Mouse (Mus musculus) forebrain, embryonic 10.5 days (tissue): ENCODE measurements around the gene Cyp2c55. TPM values are rescaled to one million over a fixed set of nuclear protein-coding genes. Genes with fewer than 3 reads are reported as not detected.

ENCODE experiments used
- DNase-seq: peaks from one replicate; pipeline ENCODE4 v3.0.0-alpha.2; 2017; ENCODE audit warnings: low spot score; ENCODE audit errors: extremely low spot score
- H3K27ac ChIP-seq: fragments of 300-500 bp; sonication (generic); 2 replicates; pipeline ENCODE4 v1.5.1; 2016; ENCODE audit warnings: mild to moderate bottlenecking
- H3K27me3 ChIP-seq: fragments of 300-500 bp; sonication (generic); 2 replicates; pipeline ENCODE4 v1.6.1; 2016; ENCODE audit warnings: mild to moderate bottlenecking; ENCODE audit not compliant: poor library complexity, severe bottlenecking
- H3K36me3 ChIP-seq: fragments of 300-500 bp; sonication (generic); replicated peaks from 2 replicates; pipeline ENCODE4 v1.6.1; 2016; ENCODE audit warnings: mild to moderate bottlenecking, moderate library complexity
- H3K4me1 ChIP-seq: fragments of 300-500 bp; sonication (generic); 2 replicates; pipeline ENCODE4 v1.6.1; 2016
- H3K4me3 ChIP-seq: fragments of 300-500 bp; sonication (generic); 2 replicates; pipeline ENCODE4 v1.5.1; 2016; ENCODE audit warnings: mild to moderate bottlenecking, moderate library complexity
- H3K9me3 ChIP-seq: fragments of 300-500 bp; sonication (generic); 2 replicates; pipeline ENCODE4 v1.6.1; 2016; ENCODE audit warnings: mild to moderate bottlenecking, moderate library complexity
- WGBS: fragments of 180-500 bp; shearing (Covaris S2); methylation state at CpG from one replicate; pipeline ENCODE4 v1.1.7; 2016; 5-methylcytosine and 5-hydroxymethylcytosine counted together
- microRNA-seq: library from miRNA; unstranded; fragments of <30 nt; microRNA quantifications from one replicate; pipeline ENCODE4, GENCODE M21; 2017
- polyA plus RNA-seq: library from polyadenylated mRNA; unstranded; fragments of >200 nt; fragmentation: Nextera tagmentation; extraction: Ambion mirVana; gene quantifications from 2 replicates; pipeline ENCODE4 v1.2.1, GENCODE M21; 2016

Cyp2c55 gene
- not detected in 2 replicates for polyA plus RNA-seq

DNA sequence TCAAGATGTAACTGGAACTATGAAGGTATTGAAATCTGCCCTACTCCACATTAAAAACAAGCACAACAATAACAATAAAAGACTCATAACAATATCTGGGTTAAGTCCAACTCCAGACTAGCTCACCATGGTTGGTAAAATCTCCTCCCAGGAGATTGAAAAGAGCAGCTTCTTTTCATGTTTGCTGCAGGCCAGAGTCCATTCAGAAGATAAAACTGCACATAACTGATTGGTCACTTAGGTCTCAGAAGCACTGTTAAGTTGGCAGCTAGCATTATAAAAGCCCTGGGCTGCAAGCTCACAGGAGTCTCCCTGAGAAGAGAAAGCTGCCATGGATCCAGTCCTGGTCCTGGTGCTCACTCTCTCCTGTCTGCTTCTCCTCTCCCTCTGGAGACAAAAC is at the start of gene Cyp2c55:
Cyp2c55 (plus strand) TSS at position 305 of the 400 bp plus-strand sequence.
- no peak within 1 kb of the TSS for H3K4me3 ChIP-seq
- no peaks in the 10 kb centered on the region for H3K36me3 ChIP-seq
- H3K9me3 ChIP-seq: no peaks in the 10 kb centered on the region
- no peaks in the 10 kb centered on the region for H3K27me3 ChIP-seq
- H3K27ac ChIP-seq: no peak within 1 kb of the TSS
- H3K4me1 ChIP-seq: no peaks in the 10 kb centered on the region
- DNase-seq: no peak

DNA sequence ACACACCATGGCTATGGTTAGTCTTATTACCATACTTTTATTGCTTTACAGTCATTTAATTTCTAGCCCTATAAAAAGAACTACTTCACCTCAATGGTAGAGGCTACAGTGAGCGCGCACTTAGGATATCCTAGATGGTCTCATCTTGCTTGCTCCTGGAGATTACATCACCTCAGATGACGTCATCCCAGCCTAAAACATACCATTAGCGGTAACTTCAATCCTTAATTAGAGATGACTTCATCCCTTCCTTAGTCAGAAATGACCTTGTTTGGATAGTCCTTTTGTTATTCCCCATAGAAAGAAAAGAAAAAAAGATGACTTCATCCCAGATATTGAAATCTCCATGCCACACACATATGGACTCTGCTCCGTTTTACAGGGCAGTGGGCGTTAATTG is 36.1 kb upstream of the Cyp2c55 start:
- no peaks in the 10 kb centered on the region for H3K27me3 ChIP-seq
- 95% methylated on average over 6 of the region's 6 CpGs for WGBS
- peaks cover 76% of the 10 kb centered on the region for H3K36me3 ChIP-seq
- DNase-seq: no peak
- H3K27ac ChIP-seq: no peak overlapping the region
- no peaks in the 10 kb centered on the region for H3K9me3 ChIP-seq
- H3K4me3 ChIP-seq: no peak overlapping the region
- no peaks in the 10 kb centered on the region for H3K4me1 ChIP-seq

DNA sequence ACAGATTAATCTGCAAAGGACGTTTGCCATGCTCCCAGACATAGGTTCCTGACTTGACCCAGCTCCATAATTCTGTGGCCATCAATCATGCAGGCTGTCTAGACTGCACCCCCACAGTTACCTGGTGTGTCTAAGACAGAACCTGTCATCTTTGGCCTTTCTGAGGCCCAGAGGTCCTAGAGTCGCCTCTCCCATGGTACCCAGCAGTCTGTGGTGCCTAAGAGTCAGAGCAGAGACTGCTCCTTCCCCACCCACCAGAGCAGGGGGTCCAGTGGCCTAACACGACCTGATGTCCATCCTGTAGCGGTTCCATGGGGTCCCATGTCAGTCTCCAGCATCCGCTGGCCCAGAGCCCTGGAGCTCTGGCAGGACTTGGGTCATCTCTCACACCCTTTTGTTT is 34.2 kb upstream of the Cyp2c55 start:
- no peak overlapping the region for H3K4me3 ChIP-seq
- no peaks in the 10 kb centered on the region for H3K4me1 ChIP-seq
- no peaks in the 10 kb centered on the region for H3K9me3 ChIP-seq
- H3K27me3 ChIP-seq: no peaks in the 10 kb centered on the region
- no peak overlapping the region for H3K27ac ChIP-seq
- 78% methylated on average over 5 of the region's 5 CpGs for WGBS
- no peak for DNase-seq
- H3K36me3 ChIP-seq: peaks cover 58% of the 10 kb centered on the region

DNA sequence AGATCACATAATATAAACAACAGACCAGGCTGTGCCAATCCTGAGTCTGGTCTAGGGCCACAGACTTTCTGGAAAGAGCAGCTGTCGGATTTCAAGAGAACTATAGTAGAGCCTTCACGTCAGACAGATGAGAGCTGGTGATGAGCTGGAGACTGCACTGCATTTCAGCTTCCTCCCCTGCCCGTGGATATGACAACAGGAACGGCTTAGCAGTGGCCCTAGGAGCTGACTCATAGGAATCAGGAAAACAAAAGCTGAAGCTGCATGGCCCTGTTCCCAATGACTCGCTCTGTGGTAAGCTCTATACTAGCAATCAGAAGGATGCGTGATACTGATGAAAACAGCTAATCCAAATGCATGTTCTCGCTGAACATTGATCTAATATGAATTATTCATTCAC is 33.2 kb upstream of the Cyp2c55 start:
- H3K36me3 ChIP-seq: peaks cover 47% of the 10 kb centered on the region
- no peaks in the 10 kb centered on the region for H3K27me3 ChIP-seq
- H3K4me3 ChIP-seq: no peak overlapping the region
- DNase-seq: no peak
- H3K27ac ChIP-seq: no peak overlapping the region
- WGBS: 70% methylated on average over 7 of the region's 7 CpGs
- H3K4me1 ChIP-seq: no peaks in the 10 kb centered on the region
- H3K9me3 ChIP-seq: no peaks in the 10 kb centered on the region

DNA sequence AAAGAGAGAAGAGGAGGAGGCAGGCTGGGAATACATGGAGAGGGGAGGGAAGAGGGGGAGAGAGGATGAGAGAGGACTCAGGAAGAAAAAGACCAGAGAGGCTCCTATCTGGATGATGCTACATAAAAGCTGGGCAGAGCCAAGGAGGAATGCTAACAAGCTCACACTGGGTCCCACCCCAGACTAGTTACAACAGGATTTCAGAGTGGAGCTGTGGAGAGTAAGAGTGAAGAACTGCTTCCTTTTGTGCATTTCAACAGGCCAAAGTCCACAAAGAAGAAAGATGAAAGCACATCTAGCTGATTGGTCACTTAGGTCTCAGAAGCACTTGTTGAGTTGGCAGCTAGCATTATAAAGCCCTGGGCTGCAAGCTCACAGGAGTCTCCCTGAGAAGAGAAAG is 30.6 kb upstream of the Cyp2c55 start:
- DNase-seq: no peak
- no peaks in the 10 kb centered on the region for H3K4me1 ChIP-seq
- no peak overlapping the region for H3K27ac ChIP-seq
- no peak overlapping the region for H3K4me3 ChIP-seq
- H3K27me3 ChIP-seq: no peaks in the 10 kb centered on the region
- peaks cover 21% of the 10 kb centered on the region for H3K36me3 ChIP-seq
- H3K9me3 ChIP-seq: no peaks in the 10 kb centered on the region

DNA sequence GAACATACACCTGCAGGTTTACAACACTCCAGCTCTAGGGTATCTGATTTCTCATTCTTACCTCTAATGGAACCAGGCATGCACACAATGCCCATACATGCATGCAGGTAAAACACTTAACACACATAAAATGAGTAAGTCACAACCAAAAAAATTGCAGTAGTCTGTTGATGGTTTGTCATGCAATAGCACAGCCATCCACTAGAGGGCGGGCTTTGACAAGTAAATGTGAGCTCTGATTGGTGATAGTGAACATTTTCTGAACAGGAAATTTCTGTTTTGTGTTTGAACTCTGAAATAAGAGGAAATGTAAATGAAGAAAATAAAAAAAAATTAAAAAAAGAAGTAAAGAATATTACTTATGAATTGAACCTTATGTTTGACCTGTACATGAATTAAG is 24.9 kb upstream of the Cyp2c55 start:
- 0% methylated on average over 1 of the region's 1 CpGs for WGBS
- no peaks in the 10 kb centered on the region for H3K9me3 ChIP-seq

DNA sequence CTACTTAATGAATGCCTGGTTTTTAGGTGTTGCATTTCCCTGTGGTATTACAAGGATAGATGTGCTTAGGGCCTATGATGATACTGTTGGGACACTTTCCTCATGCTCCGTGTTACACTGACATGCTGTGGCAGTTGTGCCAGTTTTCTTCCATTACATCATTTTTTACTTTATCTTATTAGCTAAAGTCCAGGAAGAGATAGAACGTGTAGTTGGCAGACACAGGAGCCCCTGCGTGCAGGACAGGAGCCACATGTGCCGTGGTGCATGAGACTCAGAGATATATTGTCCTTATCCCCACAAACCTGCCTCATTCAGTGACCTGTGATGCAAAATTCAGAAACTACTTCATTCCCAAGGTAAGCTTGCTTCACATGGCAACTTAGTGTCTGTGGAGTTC is 8.6 kb upstream of the Cyp2c55 start:
- H3K27ac ChIP-seq: no peak overlapping the region
- DNase-seq: no peak
- H3K36me3 ChIP-seq: no peaks in the 10 kb centered on the region
- no peaks in the 10 kb centered on the region for H3K4me1 ChIP-seq
- H3K4me3 ChIP-seq: no peak overlapping the region
- H3K9me3 ChIP-seq: peaks cover 2% of the 10 kb centered on the region; the same call in 1 of the 2 replicates
- 85% methylated on average over 4 of the region's 4 CpGs for WGBS
- H3K27me3 ChIP-seq: no peaks in the 10 kb centered on the region

More for the DNA sequence above, 24.9 kb upstream of the Cyp2c55 start:
- DNase-seq: peak; percentile 53
- H3K36me3 ChIP-seq: no peaks in the 10 kb centered on the region
- H3K27me3 ChIP-seq: no peaks in the 10 kb centered on the region
- no peak overlapping the region for H3K27ac ChIP-seq
- no peak overlapping the region for H3K4me3 ChIP-seq
- H3K4me1 ChIP-seq: no peaks in the 10 kb centered on the region

DNA sequence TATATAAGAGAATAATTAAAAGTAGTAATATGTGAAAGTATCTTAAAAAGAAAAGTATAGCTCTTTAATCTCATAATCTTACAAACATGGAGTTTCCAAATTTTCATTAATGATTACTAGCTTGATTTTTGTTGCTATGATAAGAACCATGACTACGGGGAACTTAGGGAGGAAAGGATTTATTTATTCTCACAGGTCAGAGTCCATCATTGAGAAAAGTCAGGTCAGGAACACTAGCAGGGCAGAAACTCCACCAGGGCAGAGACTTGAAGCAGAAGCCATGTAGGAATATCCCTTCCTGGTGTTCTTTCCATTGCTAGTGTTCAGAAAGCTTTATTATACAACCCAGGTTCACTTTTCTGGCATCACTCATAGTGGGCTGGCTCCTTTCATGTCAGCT is 8.1 kb upstream of the Cyp2c55 start:
- Histone ChIP-seq H3K27ac (no peak overlapping the region), H3K27me3 (no peaks in the 10 kb centered on the region), H3K4me3 (no peak overlapping the region), H3K9me3 (no peaks in the 10 kb centered on the region; the same call in 1 of the 2 replicates), H3K36me3 (no peaks in the 10 kb centered on the region), H3K4me1 (no peaks in the 10 kb centered on the region)
- 88% methylated on average over 1 of the region's 1 CpGs for WGBS
- DNase-seq: no peak

DNA sequence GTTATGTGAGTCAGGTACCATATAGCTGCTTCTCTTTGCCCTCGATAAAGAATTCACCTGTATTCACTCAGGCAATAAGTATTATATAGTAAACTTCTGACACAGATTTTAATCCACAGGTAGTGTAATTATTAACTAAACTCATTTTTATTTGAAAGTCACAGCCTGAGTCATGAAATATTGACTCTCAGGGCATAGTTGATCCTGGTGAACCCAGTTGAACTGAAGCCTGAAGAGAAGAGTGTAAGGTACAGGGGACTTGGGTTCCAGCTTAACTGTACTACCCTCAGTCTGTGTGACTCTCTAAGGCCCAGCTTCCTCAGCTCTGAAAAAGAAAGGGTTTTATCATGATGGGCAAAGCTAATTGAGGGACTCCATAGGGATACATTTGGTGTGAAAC is 1.7 kb upstream of the Cyp2c55 start:
- 92% methylated on average over 1 of the region's 1 CpGs for WGBS
- Histone ChIP-seq H3K27ac (no peak overlapping the region), H3K4me1 (no peaks in the 10 kb centered on the region), H3K36me3 (no peaks in the 10 kb centered on the region), H3K27me3 (no peaks in the 10 kb centered on the region), H3K4me3 (no peak overlapping the region), H3K9me3 (no peaks in the 10 kb centered on the region)
- no peak for DNase-seq

DNA sequence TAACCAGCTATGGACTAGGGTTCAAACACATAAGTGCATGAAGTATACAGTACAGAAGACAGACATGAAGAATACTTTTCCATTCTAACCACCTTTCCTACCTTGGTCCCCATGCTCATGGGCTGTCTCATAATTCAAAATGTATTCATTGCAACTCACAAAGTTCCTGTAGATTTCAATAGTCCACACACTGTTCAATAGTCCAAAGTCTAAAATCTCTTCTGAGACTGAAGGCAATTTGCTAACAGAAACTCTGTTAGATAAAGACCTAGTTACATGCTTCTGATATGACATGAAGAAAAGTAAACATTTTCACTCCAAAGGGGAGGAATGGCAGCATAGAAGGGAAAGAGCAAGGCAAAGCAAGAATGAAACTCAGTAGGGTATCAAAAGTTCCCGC is 51.1 kb downstream of the Cyp2c55 start:
- no peak overlapping the region for H3K4me3 ChIP-seq
- no peak overlapping the region for H3K27ac ChIP-seq
- H3K4me1 ChIP-seq: no peaks in the 10 kb centered on the region
- 92% methylated on average over 1 of the region's 1 CpGs for WGBS
- no peaks in the 10 kb centered on the region for H3K36me3 ChIP-seq
- no peak for DNase-seq
- no peaks in the 10 kb centered on the region for H3K27me3 ChIP-seq
- peaks cover 2% of the 10 kb centered on the region; the same call in 1 of the 2 replicates for H3K9me3 ChIP-seq

DNA sequence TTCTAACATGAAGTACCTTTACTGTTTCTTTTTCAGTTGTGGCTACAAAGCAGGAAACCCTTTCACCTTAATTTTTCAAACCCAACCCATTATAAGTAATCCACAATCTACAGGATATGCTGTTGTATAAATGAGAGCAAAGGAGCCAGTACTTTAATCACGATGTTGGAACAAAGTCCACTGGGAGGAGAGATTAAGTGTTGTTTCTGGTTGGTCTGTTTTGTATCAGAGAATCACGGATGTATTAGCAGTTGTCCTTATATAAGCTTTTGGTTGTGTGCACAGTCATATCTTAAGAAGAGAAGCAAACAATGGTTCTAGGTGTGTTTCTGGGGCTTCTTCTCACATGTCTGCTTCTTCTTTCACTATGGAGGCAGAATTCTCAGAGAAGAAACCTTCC is 53.9 kb downstream of the Cyp2c55 start, which contains the start of gene Cyp2c65:
Cyp2c65 (plus strand) TSS at position 297 of the 400 bp plus-strand sequence.
- H3K4me3 ChIP-seq: no peak within 1 kb of the TSS
- H3K9me3 ChIP-seq: peaks cover 2% of the 10 kb centered on the region; the same call in 1 of the 2 replicates
- WGBS: 68% methylated on average over 2 of the region's 2 CpGs
- no peak within 1 kb of the TSS for H3K27ac ChIP-seq
- DNase-seq: no peak
- H3K4me1 ChIP-seq: no peaks in the 10 kb centered on the region
- no peaks in the 10 kb centered on the region for H3K36me3 ChIP-seq
- no peaks in the 10 kb centered on the region for H3K27me3 ChIP-seq

Small RNA genes within 50 kb of the gene (microRNA-seq; reads per million reads assigned to microRNA genes)
- gene Gm23800: not detected

Other genes with a start within 250 kb of the Cyp2c55 start
- 11.6 and 11.9 TPM in 2 replicates for gene Noc3l, start 187.8 kb upstream of the Cyp2c55 start, polyA plus RNA-seq
- gene Tbc1d12, start 170.4 kb upstream of the Cyp2c55 start, polyA plus RNA-seq: 1.8 and 2.2 TPM in 2 replicates
- gene Hells, start 76.1 kb upstream of the Cyp2c55 start, polyA plus RNA-seq: 115 and 122 TPM in 2 replicates
- gene Cyp2c65, start 54.0 kb downstream of the Cyp2c55 start, polyA plus RNA-seq: not detected in 2 replicates
- gene Cyp2c66, start 106.9 kb downstream of the Cyp2c55 start, polyA plus RNA-seq: not detected in 2 replicates